Mouse (Mus musculus) right cerebral cortex, postnatal 36 days (tissue): ENCODE measurements at regions not wholly inside any gene's neighbourhood (a gene's known extent, or its start where the extent isn't known, plus 50 kb on each side); places are given as distances from the start of the nearest gene placed in this dataset.

Experiments
- DNase-seq, 2 experiments: peaks; one replicate each; pipeline ENCODE4 v3.0.0; 2022; ENCODE audit warnings: low spot score in 2 of 2, mixed read lengths in 1 of 2

- DNase-seq, result no peak
These were observed 202.1 kb downstream of the Sox11 start for GRCm38 (mm10) chr12:27140335-27140702.

- no peak for DNase-seq
These were observed 202.6 kb downstream of the Sox11 start for GRCm38 (mm10) chr12:27139683-27140334.

GRCm38 (mm10) chr12:27138663-27139633, 203.4 kb downstream of the Sox11 start:
- DNase-seq, result no peak

GRCm38 (mm10) chr12:27135997-27136559, 206.3 kb downstream of the Sox11 start:
- no peak for DNase-seq

- no peak for DNase-seq
These were observed 211.8 kb downstream of the Sox11 start for GRCm38 (mm10) chr12:27130544-27130943.

- DNase-seq, result no peak
These were observed 215.2 kb downstream of the Sox11 start for GRCm38 (mm10) chr12:27127054-27127605.

GRCm38 (mm10) chr12:27118581-27118980, 223.8 kb downstream of the Sox11 start:
- DNase-seq, result no peak

- no peak for DNase-seq
These were observed 227.0 kb downstream of the Sox11 start for GRCm38 (mm10) chr12:27115392-27115791.

GRCm38 (mm10) chr12:27104925-27105571, 237.3 kb downstream of the Sox11 start:
- DNase-seq, result peak; percentile 30 to 38

- DNase-seq, result no peak
These were observed 239.4 kb downstream of the Sox11 start for GRCm38 (mm10) chr12:27102996-27103395.

GRCm38 (mm10) chr12:27089206-27089605, 253.2 kb downstream of the Sox11 start:
- DNase-seq, result no peak

- DNase-seq, result no peak
These were observed 256.5 kb downstream of the Sox11 start for GRCm38 (mm10) chr12:27085890-27086289.

- DNase-seq, result no peak
These were observed 258.5 kb downstream of the Sox11 start for GRCm38 (mm10) chr12:27083645-27084550.

- peak in 1 of 2 experiments; percentile 17 for DNase-seq
These were observed 259.3 kb downstream of the Sox11 start for GRCm38 (mm10) chr12:27083089-27083488.

- DNase-seq, result peak; percentile 68 to 79
These were observed 259.8 kb downstream of the Sox11 start for GRCm38 (mm10) chr12:27082624-27083023.

- no peak for DNase-seq
These were observed 266.2 kb downstream of the Sox11 start for GRCm38 (mm10) chr12:27076107-27076738.

GRCm38 (mm10) chr12:27065011-27065517, 277.3 kb downstream of the Sox11 start:
- no peak for DNase-seq

- no peak for DNase-seq
These were observed 278.9 kb downstream of the Sox11 start for GRCm38 (mm10) chr12:27063518-27063917.

- no peak for DNase-seq
These were observed 279.7 kb downstream of the Sox11 start for GRCm38 (mm10) chr12:27062511-27063264.
